Mouse (Mus musculus) inflammation-experienced regulatory T-cells, adult 6 months (primary cell): ENCODE measurements around the gene 4930535I16Rik. TPM values are rescaled to one million over a fixed set of nuclear protein-coding genes. Genes with fewer than 3 reads are reported as not detected.
"Not testable (repeated sequence)": the region's sequence is repeated elsewhere in the genome, so short reads cannot be mapped to it uniquely, and the experiment has no call there.

Experiments used
- ATAC-seq: one replicate; pipeline ENCODE4 v1.8.0; 2017
- polyA plus RNA-seq, 3 experiments: library from polyadenylated mRNA; unstranded; fragments of 100-300 nt; shearing (Covaris generic); gene quantifications; one replicate each; pipeline ENCODE4 v1.2.1; 2017

The 4930535I16Rik gene
- polyA plus RNA-seq = not detected

- peak; percentile 43 for ATAC-seq
These were observed at the start of gene 4930535I16Rik for GRCm38 (mm10) chr4:123917548-123918140. Gene 4930535I16Rik (minus strand): TSS chr4:123918022.

- ATAC-seq = no peak
These were observed 44.9 kb upstream of the 4930535I16Rik start for GRCm38 (mm10) chr4:123962721-123963120.

- no peak for ATAC-seq
These were observed 43.1 kb upstream of the 4930535I16Rik start for GRCm38 (mm10) chr4:123960955-123961354.

GRCm38 (mm10) chr4:123957891-123958290 lies 40.1 kb upstream of the 4930535I16Rik start:
- no peak for ATAC-seq

GRCm38 (mm10) chr4:123957492-123957808 lies 39.6 kb upstream of the 4930535I16Rik start:
- no peak for ATAC-seq

GRCm38 (mm10) chr4:123956703-123957491 lies 39.1 kb upstream of the 4930535I16Rik start:
- no peak for ATAC-seq

- ATAC-seq = peak; percentile 52
These were observed 34.2 kb upstream of the 4930535I16Rik start for GRCm38 (mm10) chr4:123952059-123952458.

- ATAC-seq = no peak
These were observed 31.8 kb upstream of the 4930535I16Rik start for GRCm38 (mm10) chr4:123949649-123950048.

GRCm38 (mm10) chr4:123948901-123949300 lies 31.1 kb upstream of the 4930535I16Rik start:
- no peak for ATAC-seq

GRCm38 (mm10) chr4:123947149-123947548 lies 29.3 kb upstream of the 4930535I16Rik start:
- ATAC-seq = no peak

- no peak for ATAC-seq
These were observed 28.9 kb upstream of the 4930535I16Rik start for GRCm38 (mm10) chr4:123946701-123947100.

- not testable (repeated sequence) for ATAC-seq
These were observed 23.1 kb upstream of the 4930535I16Rik start for GRCm38 (mm10) chr4:123940878-123941277.

- peak; percentile 50 for ATAC-seq
These were observed 22.0 kb upstream of the 4930535I16Rik start for GRCm38 (mm10) chr4:123939838-123940237.

- ATAC-seq = no peak
These were observed 18.2 kb upstream of the 4930535I16Rik start for GRCm38 (mm10) chr4:123936059-123936458.

GRCm38 (mm10) chr4:123934306-123934705 lies 16.5 kb upstream of the 4930535I16Rik start:
- no peak for ATAC-seq

- no peak for ATAC-seq
These were observed 12.2 kb upstream of the 4930535I16Rik start for GRCm38 (mm10) chr4:123929994-123930393.

GRCm38 (mm10) chr4:123927961-123928360 lies 10.1 kb upstream of the 4930535I16Rik start:
- no peak for ATAC-seq

- ATAC-seq = no peak
These were observed 3.3 kb upstream of the 4930535I16Rik start for GRCm38 (mm10) chr4:123921055-123921565.

- no peak for ATAC-seq
These were observed 1.0 kb upstream of the 4930535I16Rik start for GRCm38 (mm10) chr4:123918851-123919250.

GRCm38 (mm10) chr4:123916748-123917547 lies 874 bp downstream of the 4930535I16Rik start, which contains the start of gene Rragc:
Gene Rragc (plus strand): TSS chr4:123917446.
- ATAC-seq = peak; percentile 98

- no peak for ATAC-seq
These were observed 5.4 kb downstream of the 4930535I16Rik start for GRCm38 (mm10) chr4:123912431-123912830.

- ATAC-seq = no peak
These were observed 6.3 kb downstream of the 4930535I16Rik start for GRCm38 (mm10) chr4:123911503-123911902.

GRCm38 (mm10) chr4:123905126-123905668 lies 12.6 kb downstream of the 4930535I16Rik start:
- ATAC-seq = no peak
